Mouse (Mus musculus) forebrain, embryonic 10.5 days (tissue): Measurements from ENCODE around the gene Gm17622. TPM values are rescaled to one million over a fixed set of nuclear protein-coding genes. Genes with fewer than 3 reads are reported as not detected.

Experiments used
- DNase-seq: peaks from one replicate; pipeline ENCODE4 v3.0.0-alpha.2; 2017; ENCODE audit warnings: low spot score; ENCODE audit errors: extremely low spot score
- H3K27ac ChIP-seq: fragments of 300-500 bp; sonication (generic); 2 replicates; pipeline ENCODE4 v1.5.1; 2016; ENCODE audit warnings: mild to moderate bottlenecking
- H3K27me3 ChIP-seq: fragments of 300-500 bp; sonication (generic); 2 replicates; pipeline ENCODE4 v1.6.1; 2016; ENCODE audit warnings: mild to moderate bottlenecking; ENCODE audit not compliant: poor library complexity, severe bottlenecking
- H3K36me3 ChIP-seq: fragments of 300-500 bp; sonication (generic); replicated peaks from 2 replicates; pipeline ENCODE4 v1.6.1; 2016; ENCODE audit warnings: mild to moderate bottlenecking, moderate library complexity
- H3K4me1 ChIP-seq: fragments of 300-500 bp; sonication (generic); 2 replicates; pipeline ENCODE4 v1.6.1; 2016
- H3K4me3 ChIP-seq: fragments of 300-500 bp; sonication (generic); 2 replicates; pipeline ENCODE4 v1.5.1; 2016; ENCODE audit warnings: mild to moderate bottlenecking, moderate library complexity
- H3K9me3 ChIP-seq: fragments of 300-500 bp; sonication (generic); 2 replicates; pipeline ENCODE4 v1.6.1; 2016; ENCODE audit warnings: mild to moderate bottlenecking, moderate library complexity
- WGBS: fragments of 180-500 bp; shearing (Covaris S2); methylation state at CpG from one replicate; pipeline ENCODE4 v1.1.7; 2016; 5-methylcytosine and 5-hydroxymethylcytosine counted together
- polyA plus RNA-seq: library from polyadenylated mRNA; unstranded; fragments of >200 nt; fragmentation: Nextera tagmentation; extraction: Ambion mirVana; gene quantifications from 2 replicates; pipeline ENCODE4 v1.2.1, GENCODE M21; 2016

Gene Gm17622
- polyA plus RNA-seq, result not detected in 2 replicates

DNA sequence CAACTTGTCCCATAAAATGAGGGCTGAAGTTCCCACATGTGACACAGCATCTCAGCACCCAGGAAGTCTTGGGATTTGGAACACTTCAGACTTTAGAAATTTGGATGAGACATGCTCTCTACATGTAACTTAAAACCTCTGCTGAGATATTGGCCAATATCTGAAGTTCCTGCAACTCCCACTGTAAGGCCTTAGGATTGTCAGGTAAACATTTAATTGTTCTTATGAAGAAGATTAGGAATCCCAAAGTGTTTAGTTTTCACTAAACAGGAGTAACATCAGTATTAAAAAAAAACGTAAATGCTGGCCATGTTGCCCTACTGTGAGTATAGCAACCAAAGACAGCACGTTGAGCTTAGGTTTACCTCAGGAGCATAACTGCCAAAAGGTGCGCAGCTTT lies at the start of gene Gm17622:
Gene Gm17622 (plus strand): TSS at position 301 of the 400 bp plus-strand sequence.
- WGBS, result 94% methylated on average over 3 of the region's 3 CpGs
- no peaks in the 10 kb centered on the region for H3K27me3 ChIP-seq
- no peak within 1 kb of the TSS for H3K4me3 ChIP-seq
- peaks cover 34% of the 10 kb centered on the region for H3K36me3 ChIP-seq
- no peak for DNase-seq
- H3K27ac ChIP-seq, result no peak within 1 kb of the TSS
- H3K9me3 ChIP-seq, result no peaks in the 10 kb centered on the region
- H3K4me1 ChIP-seq, result no peaks in the 10 kb centered on the region

- H3K4me1 ChIP-seq, result no peaks in the 10 kb centered on the region
- no peak overlapping the region for H3K27ac ChIP-seq
- 81% methylated on average over 11 of the region's 11 CpGs for WGBS
- H3K27me3 ChIP-seq, result no peaks in the 10 kb centered on the region
- no peaks in the 10 kb centered on the region for H3K9me3 ChIP-seq
- no peaks in the 10 kb centered on the region for H3K36me3 ChIP-seq
- DNase-seq, result no peak
- H3K4me3 ChIP-seq, result no peak overlapping the region
Measured at GRCm38 (mm10) chr13:96450205-96450856, 40.2 kb upstream of the Gm17622 start.

GRCm38 (mm10) chr13:96450869-96451268 lies 39.7 kb upstream of the Gm17622 start:
- Histone ChIP-seq H3K27me3 (no peaks in the 10 kb centered on the region), H3K36me3 (no peaks in the 10 kb centered on the region), H3K27ac (no peak overlapping the region), H3K4me3 (no peak overlapping the region), H3K9me3 (no peaks in the 10 kb centered on the region), H3K4me1 (no peaks in the 10 kb centered on the region)
- WGBS, result 92% methylated on average over 7 of the region's 7 CpGs
- DNase-seq, result no peak

DNA sequence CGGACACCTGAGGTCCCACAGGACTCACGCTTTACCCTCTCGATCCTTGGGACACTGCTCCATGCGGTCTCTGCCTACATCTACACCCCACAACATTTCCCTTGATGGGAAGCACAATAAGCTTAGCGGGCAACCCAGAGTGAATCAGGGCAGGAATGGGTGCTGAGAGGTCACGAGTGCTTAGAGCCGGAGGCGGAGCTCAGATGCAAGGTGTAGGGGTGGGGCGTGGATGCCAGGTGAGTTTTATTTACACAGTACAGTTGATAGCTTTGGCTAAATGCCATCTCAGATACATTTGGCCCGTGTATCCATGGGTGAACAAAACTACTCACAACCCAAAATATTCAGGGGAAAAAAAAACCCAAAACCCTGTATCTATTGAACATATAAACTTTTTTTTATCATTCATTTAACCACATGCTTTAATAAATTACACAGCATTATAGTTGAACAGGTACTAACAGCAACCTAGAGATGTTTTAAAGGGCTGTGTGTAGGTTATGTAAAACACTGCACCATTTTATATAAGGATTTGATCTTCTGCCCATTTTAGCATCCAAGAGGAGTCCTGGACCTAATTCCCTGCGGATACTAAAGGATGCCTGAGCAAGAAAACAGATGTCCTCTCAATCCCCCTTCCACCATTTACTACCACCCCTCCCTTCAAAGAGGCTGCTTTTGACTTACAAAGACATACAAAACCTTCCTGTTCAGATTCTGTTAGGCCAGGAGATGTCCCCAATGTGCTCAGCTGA lies 39.0 kb upstream of the Gm17622 start:
- Histone ChIP-seq H3K4me1 (no peaks in the 10 kb centered on the region), H3K9me3 (no peaks in the 10 kb centered on the region), H3K27ac (no peak overlapping the region), H3K4me3 (no peak overlapping the region), H3K36me3 (no peaks in the 10 kb centered on the region), H3K27me3 (no peaks in the 10 kb centered on the region)
- WGBS, result 91% methylated on average over 11 of the region's 11 CpGs
- no peak for DNase-seq

- H3K4me1 ChIP-seq, result no peaks in the 10 kb centered on the region
- no peak overlapping the region for H3K4me3 ChIP-seq
- no peaks in the 10 kb centered on the region for H3K27me3 ChIP-seq
- WGBS, result 93% methylated on average over 3 of the region's 3 CpGs
- no peaks in the 10 kb centered on the region for H3K9me3 ChIP-seq
- no peak overlapping the region for H3K27ac ChIP-seq
- DNase-seq, result no peak
- no peaks in the 10 kb centered on the region for H3K36me3 ChIP-seq
Measured at GRCm38 (mm10) chr13:96452621-96453020, 37.9 kb upstream of the Gm17622 start.

DNA sequence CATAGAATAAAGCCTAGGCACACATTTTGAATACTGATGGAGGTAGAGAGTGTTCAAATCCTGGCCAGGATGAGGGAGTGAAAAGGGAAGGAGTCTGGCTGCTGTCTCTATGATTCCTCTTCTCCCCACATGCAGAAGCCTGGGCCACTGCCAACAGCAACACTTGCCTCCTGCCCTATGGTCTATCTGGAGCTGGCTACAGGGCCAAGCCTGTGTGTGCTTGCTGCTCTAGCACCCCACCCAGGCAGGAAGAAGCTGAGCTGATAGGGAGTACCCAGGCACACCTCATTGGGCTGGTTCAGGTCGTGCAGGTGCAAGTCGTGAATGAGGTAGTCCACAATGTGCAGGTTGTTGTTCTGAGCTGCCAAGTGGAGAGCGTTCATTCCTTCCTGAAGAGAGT lies 36.2 kb upstream of the Gm17622 start:
- Histone ChIP-seq H3K4me3 (no peak overlapping the region), H3K4me1 (no peaks in the 10 kb centered on the region), H3K9me3 (no peaks in the 10 kb centered on the region), H3K27ac (no peak overlapping the region), H3K27me3 (no peaks in the 10 kb centered on the region), H3K36me3 (no peaks in the 10 kb centered on the region)
- no peak for DNase-seq
- WGBS, result 71% methylated on average over 3 of the region's 3 CpGs

GRCm38 (mm10) chr13:96457566-96457965 lies 33.0 kb upstream of the Gm17622 start:
- Histone ChIP-seq H3K9me3 (no peaks in the 10 kb centered on the region), H3K4me1 (no peaks in the 10 kb centered on the region), H3K4me3 (no peak overlapping the region), H3K27ac (no peak overlapping the region), H3K27me3 (no peaks in the 10 kb centered on the region), H3K36me3 (no peaks in the 10 kb centered on the region)
- DNase-seq, result no peak
- WGBS, result 95% methylated on average over 5 of the region's 5 CpGs

DNA sequence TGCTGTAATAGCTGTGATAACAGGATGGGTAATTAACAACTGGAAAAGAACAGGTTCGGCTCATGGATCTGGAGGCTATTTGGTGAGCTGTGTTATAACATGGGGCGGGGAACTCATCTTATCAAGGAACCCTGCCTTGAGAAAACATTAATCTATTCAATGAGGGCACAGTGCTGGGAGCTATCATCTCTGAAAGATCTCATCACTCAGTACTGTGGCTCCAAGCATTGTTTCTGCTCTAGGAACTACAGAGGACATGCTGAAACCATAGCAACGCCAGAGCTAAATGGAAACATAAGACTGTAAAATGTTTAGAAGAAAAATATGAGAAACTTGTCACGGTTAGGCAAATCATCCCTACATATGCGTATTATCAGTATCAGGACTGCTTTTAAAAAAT lies 32.5 kb upstream of the Gm17622 start:
- Histone ChIP-seq H3K27me3 (no peaks in the 10 kb centered on the region), H3K27ac (no peak overlapping the region), H3K9me3 (no peaks in the 10 kb centered on the region), H3K4me3 (no peak overlapping the region), H3K4me1 (no peaks in the 10 kb centered on the region), H3K36me3 (no peaks in the 10 kb centered on the region)
- no peak for DNase-seq
- 94% methylated on average over 5 of the region's 5 CpGs for WGBS

DNA sequence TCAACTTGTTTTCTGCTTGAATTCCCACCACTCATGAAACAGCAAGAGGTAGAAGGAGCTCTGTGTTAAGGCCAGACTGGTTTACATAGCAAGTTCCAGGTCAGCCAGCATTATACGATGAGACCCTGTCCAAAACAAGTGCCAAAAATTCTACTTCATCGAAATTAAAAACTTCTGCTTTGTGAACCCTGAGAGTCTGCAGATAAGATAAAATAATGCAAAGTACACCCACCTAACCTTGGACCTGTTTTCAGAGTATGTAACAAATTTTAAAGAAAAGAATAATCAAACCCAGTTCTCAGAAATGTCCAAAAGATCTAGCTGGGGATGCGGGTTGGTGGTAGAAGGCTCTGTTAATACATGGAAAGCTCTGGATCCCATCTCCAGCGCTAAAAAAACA lies 31.9 kb upstream of the Gm17622 start:
- Histone ChIP-seq H3K27ac (no peak overlapping the region), H3K36me3 (no peaks in the 10 kb centered on the region), H3K4me1 (no peaks in the 10 kb centered on the region), H3K4me3 (no peak overlapping the region), H3K9me3 (no peaks in the 10 kb centered on the region), H3K27me3 (no peaks in the 10 kb centered on the region)
- DNase-seq, result no peak
- WGBS, result 84% methylated on average over 4 of the region's 4 CpGs

DNA sequence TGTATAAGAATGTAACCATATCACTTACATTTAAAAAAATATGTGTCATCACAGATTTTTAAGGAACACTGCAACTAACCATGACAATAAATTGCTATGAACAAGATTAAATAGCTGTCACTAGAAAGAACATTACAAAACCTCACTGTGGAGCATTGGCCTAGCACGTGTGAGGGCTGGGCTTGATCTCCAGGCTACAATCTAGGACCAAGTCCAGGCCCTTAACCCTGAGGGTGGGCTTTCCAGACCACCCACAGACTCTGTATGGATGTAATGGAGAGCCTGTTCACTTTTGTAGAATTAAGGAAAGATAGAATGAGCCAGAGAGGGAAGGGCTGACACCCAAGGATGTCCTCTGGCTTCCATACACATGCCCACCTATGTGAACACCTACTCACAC lies 27.9 kb upstream of the Gm17622 start:
- 76% methylated on average over 1 of the region's 1 CpGs for WGBS
- Histone ChIP-seq H3K4me1 (no peaks in the 10 kb centered on the region), H3K27me3 (no peaks in the 10 kb centered on the region), H3K4me3 (no peak overlapping the region), H3K27ac (no peak overlapping the region), H3K36me3 (no peaks in the 10 kb centered on the region), H3K9me3 (no peaks in the 10 kb centered on the region)
- no peak for DNase-seq

DNA sequence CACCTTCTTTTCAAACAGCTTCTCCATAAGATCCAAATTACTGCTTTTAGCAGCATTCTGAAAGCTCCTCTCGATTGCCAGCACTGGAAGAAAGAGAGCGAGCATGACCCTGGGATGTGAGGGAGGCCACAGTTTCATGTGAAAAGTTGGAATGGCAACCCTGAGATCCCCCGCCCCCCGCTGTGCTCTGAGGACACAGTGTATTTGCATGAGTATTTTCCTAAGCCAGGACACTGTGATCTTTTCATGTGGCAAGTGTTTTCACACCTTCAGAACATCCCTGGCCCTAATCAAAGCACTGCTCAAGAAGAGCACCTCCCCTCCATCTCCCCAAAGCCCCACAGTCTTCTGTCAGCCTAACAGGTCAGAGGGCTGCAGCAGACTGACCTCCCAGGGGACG lies 25.2 kb upstream of the Gm17622 start:
- WGBS, result 68% methylated on average over 5 of the region's 5 CpGs
- Histone ChIP-seq H3K4me1 (no peaks in the 10 kb centered on the region), H3K27me3 (no peaks in the 10 kb centered on the region), H3K9me3 (no peaks in the 10 kb centered on the region), H3K36me3 (no peaks in the 10 kb centered on the region), H3K27ac (no peak overlapping the region), H3K4me3 (no peak overlapping the region)
- no peak for DNase-seq

- Histone ChIP-seq H3K27ac (no peak overlapping the region), H3K9me3 (no peaks in the 10 kb centered on the region), H3K4me3 (no peak overlapping the region), H3K27me3 (no peaks in the 10 kb centered on the region), H3K36me3 (no peaks in the 10 kb centered on the region), H3K4me1 (no peaks in the 10 kb centered on the region)
- 92% methylated on average over 5 of the region's 5 CpGs for WGBS
- DNase-seq, result no peak
Measured at GRCm38 (mm10) chr13:96468678-96469077, 21.9 kb upstream of the Gm17622 start.

DNA sequence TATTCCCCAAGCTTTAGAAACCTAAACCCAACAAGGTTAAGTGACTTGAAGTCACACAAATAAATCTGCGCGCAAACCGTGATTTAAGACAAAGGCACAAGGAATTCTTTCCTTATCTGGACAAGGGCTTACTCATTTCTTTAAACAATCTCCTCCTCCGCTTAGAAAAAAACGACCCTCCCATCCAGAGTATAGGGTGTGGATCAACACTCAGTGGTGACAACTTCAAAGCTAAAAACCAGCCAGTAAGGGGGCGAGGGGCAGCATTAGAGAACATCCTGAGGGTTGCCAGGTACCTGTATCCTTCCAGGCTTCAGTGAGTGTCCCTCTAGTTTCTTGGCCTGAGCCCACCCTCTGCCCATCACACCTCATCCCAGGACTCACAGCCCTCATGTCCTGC lies 20.0 kb upstream of the Gm17622 start:
- Histone ChIP-seq H3K27ac (no peak overlapping the region), H3K4me1 (no peaks in the 10 kb centered on the region), H3K27me3 (no peaks in the 10 kb centered on the region), H3K4me3 (no peak overlapping the region), H3K36me3 (no peaks in the 10 kb centered on the region), H3K9me3 (no peaks in the 10 kb centered on the region)
- WGBS, result 88% methylated on average over 6 of the region's 6 CpGs
- DNase-seq, result no peak
